ENCODE assay signal across 16 mouse cellular contexts in the genomic region with DNA sequence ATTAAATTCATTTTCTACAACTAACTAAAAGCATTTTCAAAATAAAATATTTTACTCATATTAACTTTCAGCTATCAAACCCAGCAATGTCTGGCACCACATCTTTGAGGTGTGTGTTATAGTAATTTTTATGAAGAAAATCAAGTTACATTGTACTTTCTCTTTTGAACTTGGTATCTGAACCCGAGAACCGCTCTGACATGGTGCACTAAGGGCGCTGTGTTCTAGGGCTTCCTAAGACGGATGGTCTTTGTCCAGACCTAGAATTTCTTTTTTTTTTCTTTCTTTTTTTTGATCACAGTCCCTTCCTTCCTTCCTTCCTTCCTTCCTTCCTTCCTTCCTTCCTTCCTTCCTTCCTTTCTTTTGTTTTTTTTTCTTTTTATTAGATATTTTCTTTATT. TPM values are rescaled to one million over a fixed set of nuclear protein-coding genes. Genes with fewer than 3 reads are reported as not detected.
DNase-seq lines count a peak whose midpoint lies in the region; ATAC-seq lines count a peak whose summit lies in the region.
"Had no signal": no experiment of that assay in that cellular context is flagged by ENCODE, and none has a peak within 500 bp of the region (broad histone marks: within the 10 kb centered on the region; RNA-seq: fewer than 3 reads in every experiment).

No protein-coding gene starts in this region.

- intact Hi-C loops in heart, postnatal 25 days (cut with DNase I) = no loop called here

- peak; percentile 28 to 66 for DNase-seq in adrenal gland, adult (ENCODE audit: inconsistent age in 2 of 2, low spot score in 1 of 2)
- DNase-seq in adrenal gland, postnatal 4 days (ENCODE audit: low spot score in 2 of 2) = no peak
- peak; percentile 58 for DNase-seq in heart, postnatal 4 days
- no peak for DNase-seq in heart, postnatal 25 days (ENCODE audit: low spot score)
- DNase-seq in ovary, postnatal 14 days (ENCODE audit: low spot score) = peak; percentile 33
- no peak for DNase-seq in ovary, postnatal 10 days (ENCODE audit: low spot score)
- peak; percentile 71 to 77 for DNase-seq in kidney, postnatal 4 days
- DNase-seq: liver had no signal

- no peak for ATAC-seq in activated CD4-positive, CD25-positive, alpha-beta regulatory T cell, adult 4 months
- ATAC-seq: forebrain, embryonic 14.5 days; intestine, embryonic 16.5 days had no signal

RNA-seq across cellular contexts. Expression of a gene that starts 8.5 kb away (rescaled TPM):
- 10 to 100 TPM in 1 of 2 experiments, under 1 TPM in 1; 0.98 to 24.8 TPM for total RNA-seq in adrenal gland, postnatal 4 days (2021)
- not detected for total RNA-seq in heart, postnatal 4 days (2021)
- total RNA-seq in heart, postnatal 25 days (2021) = not detected
- polyA plus RNA-seq in activated CD4-positive, CD25-positive, alpha-beta regulatory T cell, adult 4 months (2017; shearing (Covaris generic)) = not detected
- total RNA-seq: megakaryocyte, adult 5-6 weeks; MEL had no signal
- polyA plus RNA-seq: embryonic facial prominence, embryonic 11.5 days; forebrain, embryonic 14.5 days; heart, embryonic 16.5 days had no signal

RNA-seq across cellular contexts. Expression of a gene that starts 17.6 kb away (rescaled TPM):
- 1 to 10 TPM; 7.1 to 8.3 TPM for total RNA-seq in adrenal gland, postnatal 4 days (2021)
- under 1 TPM; 0.72 to 0.88 TPM for total RNA-seq in heart, postnatal 4 days (2021)
- total RNA-seq in heart, postnatal 25 days (2021) = under 1 TPM; 0.47 to 0.67 TPM
- polyA plus RNA-seq in activated CD4-positive, CD25-positive, alpha-beta regulatory T cell, adult 4 months (2017; shearing (Covaris generic)) = 1 to 10 TPM in 1 of 2 experiments, under 1 TPM in 1; 0.87 to 1.6 TPM
- total RNA-seq: megakaryocyte, adult 5-6 weeks; MEL had no signal

RNA-seq across cellular contexts. Expression of a gene that starts 57.8 kb away (rescaled TPM):
- not detected for total RNA-seq in adrenal gland, postnatal 4 days (2021)
- not detected for total RNA-seq in heart, postnatal 4 days (2021)
- total RNA-seq in heart, postnatal 25 days (2021) = not detected
- not detected for polyA plus RNA-seq in activated CD4-positive, CD25-positive, alpha-beta regulatory T cell, adult 4 months (2017; shearing (Covaris generic))
- total RNA-seq: megakaryocyte, adult 5-6 weeks; MEL had no signal
- polyA plus RNA-seq: brain, embryonic 14.5 days; embryonic facial prominence, embryonic 11.5 days; forebrain, embryonic 14.5 days; heart, embryonic 16.5 days; intestine, embryonic 16.5 days had no signal

Comparison
In these comparisons a context has a peak if more than half of its experiments do, and no peak if none do; other contexts are left out.
1. DNase-seq: peak in adrenal gland, adult (2 of 2), heart, postnatal 4 days (single experiment), ovary, postnatal 14 days (single experiment) and kidney, postnatal 4 days (2 of 2); none in adrenal gland, postnatal 4 days (0 of 2), heart, postnatal 25 days (single experiment) and ovary, postnatal 10 days (single experiment).
2. RNA of a gene that starts 17.6 kb away (total RNA-seq): 7.1 to 8.3 TPM in adrenal gland, postnatal 4 days; 0.72 to 0.88 TPM in heart, postnatal 4 days and 0.47 to 0.67 TPM in heart, postnatal 25 days; every median in the first group is over 4 times any median in the second.